Mouse (Mus musculus) heart, postnatal 25 days (tissue): ENCODE results near the gene Cpped1. TPM values are rescaled to one million over a fixed set of nuclear protein-coding genes. Genes with fewer than 3 reads are reported as not detected.

ENCODE experiments used
- DNase-seq: peaks from one replicate; pipeline ENCODE4 v3.0.0; 2022; ENCODE audit warnings: low spot score
- intact Hi-C: fragments of 180-260 bp; cut with DNase I; formaldehyde crosslinking; loops from one replicate; pipeline ENCODE4 v1.15.1; 2025
- total RNA-seq, 2 experiments: library from RNA; stranded (reverse); gene quantifications; 2 replicates each; pipeline ENCODE4 v1.2.3; 2021

Gene Cpped1
- 10 to 100 TPM; 55.0 to 57.9 TPM for total RNA-seq

DNA sequence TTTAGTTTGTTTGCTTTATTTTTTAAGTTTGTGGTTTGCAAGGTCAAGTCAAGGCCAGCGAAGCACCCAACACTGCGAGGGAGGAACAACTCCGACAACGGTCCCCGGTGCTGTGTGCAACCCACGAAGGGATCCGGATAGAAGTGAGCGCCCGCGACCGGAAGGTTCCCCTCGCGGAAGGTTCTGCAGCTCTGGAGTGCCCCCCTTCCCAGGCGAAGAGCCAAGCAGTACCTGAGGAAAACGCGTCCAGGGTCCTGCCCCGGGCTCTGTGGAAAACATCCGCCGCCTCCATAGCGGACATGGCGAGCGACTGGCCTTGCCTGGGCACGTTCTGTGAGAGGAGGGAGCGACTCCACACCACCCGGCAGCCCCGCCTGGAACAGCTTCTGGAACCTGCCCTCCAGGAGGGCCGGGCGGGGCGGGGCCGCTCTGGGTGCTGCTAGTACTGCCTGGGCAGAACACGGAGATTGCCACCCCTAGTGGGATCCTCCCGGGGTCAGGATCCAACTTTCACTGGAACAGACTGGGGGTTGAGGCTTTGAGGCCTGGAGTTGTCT, at the start of gene Cpped1:
Cpped1 (minus strand) TSS at position 411 of the 557 bp plus-strand sequence.
- peak; percentile 81 for DNase-seq
- intact Hi-C loops: loop anchor here (5.0 kb wide), 1 partner anchor 657 kb away; the partner anchor contains the start of gene Gspt1

DNA sequence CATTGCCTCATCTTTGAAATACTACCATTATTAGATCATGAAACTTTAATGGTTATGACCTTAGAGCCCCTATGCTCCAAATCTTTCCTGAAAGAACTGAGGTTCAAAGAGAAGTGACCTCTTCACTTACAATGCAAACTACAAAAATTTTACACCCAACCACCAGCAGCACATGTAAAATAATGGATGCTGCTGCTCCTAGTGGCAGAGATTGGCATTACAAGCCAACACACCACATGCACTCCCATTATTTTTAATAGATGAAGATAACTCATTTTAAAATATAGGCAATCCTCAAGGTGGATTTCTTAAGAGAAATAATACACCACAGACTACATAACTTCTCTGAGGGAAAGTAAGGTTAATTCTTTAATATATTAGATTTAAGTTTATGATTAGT, 31.2 kb upstream of the Cpped1 start:
- no peak for DNase-seq

DNA sequence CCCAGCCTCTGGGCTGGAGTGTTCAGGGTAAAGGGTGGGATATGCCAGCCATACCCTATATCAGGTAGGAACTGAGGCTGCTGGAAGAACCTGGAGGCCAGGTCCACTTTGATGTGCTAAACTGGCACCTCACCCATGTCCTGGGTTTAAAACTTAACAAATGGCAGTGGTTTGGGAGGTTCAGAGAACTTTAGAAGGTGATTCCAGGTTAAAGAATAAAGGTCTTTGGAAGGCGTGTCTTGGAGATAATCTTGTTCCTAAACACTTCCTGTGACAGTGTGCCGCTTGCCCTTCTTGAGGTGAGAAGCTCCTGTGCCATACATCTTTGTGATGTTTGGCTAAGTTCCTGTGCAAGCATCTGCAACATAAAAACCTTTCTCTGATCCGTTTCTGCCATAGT, 1.6 kb upstream of the Cpped1 start:
- no peak for DNase-seq
- intact Hi-C loops: no loop called here

More for the DNA sequence above, 31.2 kb upstream of the Cpped1 start:
- intact Hi-C loops: no loop called here

DNA sequence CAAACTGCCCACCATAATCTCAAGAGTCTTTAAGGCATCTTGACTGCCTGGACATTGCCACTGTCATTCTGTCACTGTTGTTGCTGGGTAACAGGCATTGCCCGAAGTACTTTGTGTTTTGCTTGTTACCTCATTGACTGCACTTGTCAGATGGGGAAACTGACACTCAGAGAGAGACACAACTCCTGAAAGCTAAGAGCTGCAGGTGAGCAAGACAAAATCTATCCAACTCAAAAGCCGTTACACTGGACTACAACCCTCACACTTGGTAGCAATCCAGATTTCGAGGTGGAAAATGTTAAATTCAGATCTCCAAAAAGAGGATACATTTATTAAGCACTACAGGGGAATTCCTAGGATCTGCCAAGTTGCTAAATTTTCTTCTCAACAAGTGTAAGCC, 572 bp upstream of the Cpped1 start:
- intact Hi-C loops: loop anchor here (5.0 kb wide), 1 partner anchor 658 kb away; the partner anchor contains the start of gene Gspt1
- DNase-seq: no peak

DNA sequence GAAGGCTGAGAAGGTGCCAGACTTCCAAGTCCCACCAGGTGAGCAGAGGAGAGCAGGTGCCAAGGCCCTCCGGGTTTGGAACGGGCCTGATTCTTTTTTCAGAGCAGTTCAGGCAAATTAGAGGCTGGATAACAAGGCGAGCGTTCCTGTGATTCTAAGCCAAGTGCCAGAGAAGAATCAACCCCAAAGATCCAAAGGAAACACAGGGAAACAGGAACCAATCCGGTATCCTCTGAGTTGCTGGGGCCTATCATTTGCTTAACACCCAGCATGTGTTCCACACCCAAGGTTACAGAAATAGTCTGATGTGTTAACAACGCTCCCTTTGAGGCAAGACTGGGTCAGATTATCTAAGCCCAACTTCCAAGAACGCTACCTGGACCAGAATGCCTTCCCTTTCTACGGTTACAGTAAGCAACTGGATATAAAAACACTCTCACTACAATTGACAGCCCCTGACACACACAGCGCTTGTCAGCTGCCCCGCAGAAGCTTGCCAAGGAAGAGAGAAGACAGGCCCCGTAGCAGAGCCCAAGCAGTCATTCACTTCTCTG, 707 bp downstream of the Cpped1 start:
- intact Hi-C loops: loop anchor here (5.0 kb wide), 1 partner anchor 656 kb away; the partner anchor contains the start of gene Gspt1
- DNase-seq: no peak

DNA sequence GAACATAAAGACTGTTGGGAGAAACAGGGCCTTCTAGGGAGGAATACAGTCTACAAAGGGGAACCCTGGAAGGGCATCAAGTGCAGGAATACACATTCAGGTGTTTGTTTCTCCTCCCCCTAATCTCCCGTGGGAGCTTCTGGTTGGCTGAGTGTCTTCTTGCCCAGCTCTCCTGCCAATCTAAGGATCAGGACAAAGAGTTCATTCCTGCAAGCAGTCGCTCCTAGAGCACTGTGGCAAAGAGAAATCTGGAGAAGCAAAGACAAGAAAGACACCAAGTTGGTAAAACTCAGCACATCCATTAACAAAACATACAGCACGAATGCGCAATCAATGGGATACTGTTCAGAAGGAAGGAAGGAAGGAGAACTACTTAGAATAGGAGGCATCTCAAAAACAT, 1.4 kb downstream of the Cpped1 start:
- intact Hi-C loops: loop anchor here (5.0 kb wide), 1 partner anchor 656 kb away; the partner anchor contains the start of gene Gspt1
- DNase-seq: no peak

DNA sequence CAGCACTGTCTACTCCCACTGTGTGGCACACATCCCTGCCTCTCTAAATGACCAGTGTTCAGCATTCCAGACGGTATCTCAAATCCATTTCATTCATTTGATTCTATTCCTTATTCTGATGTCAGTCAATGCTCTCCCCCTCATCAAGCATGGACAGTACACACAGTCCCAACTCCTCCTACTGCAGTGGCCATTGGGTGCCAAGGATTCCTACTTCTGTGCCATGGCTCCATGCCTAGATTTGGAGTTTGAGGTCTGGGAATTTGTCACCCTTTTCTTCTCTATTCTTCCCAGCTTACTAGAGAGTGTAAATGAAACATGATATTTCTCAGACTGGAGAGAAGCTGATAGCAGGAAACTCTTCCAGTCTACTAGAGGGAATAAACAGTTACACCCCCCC, 2.3 kb downstream of the Cpped1 start:
- intact Hi-C loops: loop anchor here (5.0 kb wide), 1 partner anchor 655 kb away; the partner anchor contains the start of gene Gspt1
- no peak for DNase-seq

DNA sequence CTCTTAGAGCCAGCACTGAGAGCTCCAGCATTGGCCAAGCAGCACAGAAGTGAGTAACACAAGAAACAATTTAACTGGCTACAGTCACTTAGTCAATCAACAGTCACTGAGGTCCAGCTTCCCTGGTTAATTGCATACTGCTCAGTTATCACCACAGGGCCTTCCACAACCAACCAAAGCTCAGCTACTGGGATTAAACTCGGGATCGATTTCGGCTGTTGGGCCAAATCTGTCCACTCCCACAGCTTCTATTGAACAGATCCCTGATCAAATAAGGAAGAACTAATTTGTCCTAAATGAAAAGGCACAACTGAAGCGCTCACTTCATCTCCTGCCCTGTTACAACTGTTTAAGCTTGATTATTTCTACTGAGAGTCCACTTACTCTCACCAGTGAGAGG, 4.0 kb downstream of the Cpped1 start:
- intact Hi-C loops: loop anchor here (5.0 kb wide), 1 partner anchor 653 kb away; the partner anchor contains the start of gene Gspt1
- no peak for DNase-seq

DNA sequence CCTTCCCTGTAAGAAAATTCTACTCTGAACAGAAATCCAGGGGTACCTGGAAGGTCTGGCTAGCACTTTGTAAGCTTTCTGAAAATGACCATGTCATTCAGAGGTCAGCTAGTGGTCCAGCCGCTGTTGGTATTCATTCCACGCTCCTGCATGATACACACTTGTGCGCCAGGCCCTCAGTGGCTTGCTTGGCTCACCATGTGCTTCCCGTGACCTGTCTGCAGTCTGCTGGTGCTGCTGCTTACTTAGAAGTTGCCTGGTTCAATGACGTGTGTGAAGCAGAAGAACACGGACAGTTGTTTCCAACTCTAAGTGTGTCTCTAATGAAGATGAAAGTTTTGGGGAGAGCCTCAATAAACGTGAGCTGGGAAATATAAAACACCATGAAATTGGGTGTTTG, 7.2 kb downstream of the Cpped1 start:
- intact Hi-C loops: no loop called here
- no peak for DNase-seq

DNA sequence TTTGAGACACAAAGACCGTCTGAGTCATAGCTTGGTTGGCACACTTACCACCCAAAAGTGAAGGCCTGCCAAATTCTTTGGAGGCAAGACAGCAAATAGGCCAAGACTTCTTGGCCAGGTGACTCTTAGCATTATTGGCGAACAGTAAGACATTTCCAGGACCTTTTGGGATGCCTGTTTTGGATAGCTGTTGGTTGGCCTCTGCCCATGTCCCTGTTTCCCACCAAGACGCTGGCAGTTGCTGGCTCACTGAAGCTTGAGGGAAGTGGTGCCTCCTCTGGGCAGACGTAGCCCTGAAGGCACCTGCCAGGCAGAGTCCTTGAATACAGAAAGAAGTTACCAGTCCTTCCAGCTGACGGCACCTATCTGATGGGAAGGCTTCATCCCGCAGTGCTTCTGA, 8.9 kb downstream of the Cpped1 start:
- intact Hi-C loops: no loop called here
- DNase-seq: no peak

DNA sequence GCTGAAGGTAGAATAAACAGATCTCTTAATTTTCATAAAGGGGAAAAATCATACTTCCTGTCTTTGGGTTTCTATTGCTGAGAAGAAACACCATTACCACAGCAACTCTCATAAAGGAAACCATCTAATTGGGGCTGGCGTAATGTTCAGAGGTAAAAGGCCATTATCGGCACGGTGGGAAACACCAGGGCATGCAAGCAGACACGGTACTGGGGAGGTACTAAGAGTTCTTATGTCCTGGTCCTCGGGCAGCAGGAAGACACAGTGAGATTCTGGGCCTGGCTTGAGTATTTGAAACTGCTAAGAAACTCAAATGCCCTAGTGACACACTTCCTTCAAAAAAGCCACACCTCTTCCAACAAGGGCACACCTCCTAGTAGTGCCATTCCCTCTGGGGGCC, 12.8 kb downstream of the Cpped1 start:
- intact Hi-C loops: no loop called here
- DNase-seq: no peak

DNA sequence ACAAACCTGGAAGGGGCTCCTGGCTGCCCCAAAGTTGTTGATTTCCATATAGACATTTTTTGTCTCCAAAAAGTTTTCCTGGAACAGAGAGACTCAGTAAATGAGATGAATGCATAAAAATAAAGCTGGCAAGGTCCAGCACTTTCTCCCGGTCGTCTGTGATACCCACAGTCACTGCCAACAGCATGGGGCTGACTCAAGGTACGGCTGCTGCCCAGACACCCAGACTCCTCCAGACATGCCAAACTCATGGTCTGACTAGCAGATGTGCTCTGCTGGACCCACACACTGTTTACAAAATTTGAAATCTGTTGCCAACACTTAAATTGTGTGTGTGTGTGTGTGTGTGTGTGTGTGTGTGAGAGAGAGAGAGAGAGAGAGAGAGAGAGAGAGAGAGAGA, 14.4 kb downstream of the Cpped1 start:
- no peak for DNase-seq
- intact Hi-C loops: no loop called here

DNA sequence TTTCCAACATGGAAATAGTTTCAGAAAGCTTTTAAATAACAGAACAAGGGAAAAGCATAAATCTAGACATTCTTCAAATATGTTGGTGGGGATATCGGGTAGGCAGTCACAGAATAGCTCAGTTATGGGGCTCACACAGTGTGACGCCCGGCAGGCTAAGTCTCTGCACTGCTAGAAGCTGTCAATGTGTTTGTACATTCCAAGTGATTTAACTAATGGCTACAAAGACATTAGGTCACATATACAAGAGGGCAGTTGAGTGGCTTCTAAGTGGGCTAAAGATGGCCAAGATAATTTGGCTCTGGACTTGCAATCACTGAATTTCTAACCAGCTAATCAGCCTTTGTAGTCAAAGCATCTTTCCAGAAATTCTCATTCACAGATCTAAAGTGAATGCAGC, 19.1 kb downstream of the Cpped1 start:
- intact Hi-C loops: no loop called here

DNA sequence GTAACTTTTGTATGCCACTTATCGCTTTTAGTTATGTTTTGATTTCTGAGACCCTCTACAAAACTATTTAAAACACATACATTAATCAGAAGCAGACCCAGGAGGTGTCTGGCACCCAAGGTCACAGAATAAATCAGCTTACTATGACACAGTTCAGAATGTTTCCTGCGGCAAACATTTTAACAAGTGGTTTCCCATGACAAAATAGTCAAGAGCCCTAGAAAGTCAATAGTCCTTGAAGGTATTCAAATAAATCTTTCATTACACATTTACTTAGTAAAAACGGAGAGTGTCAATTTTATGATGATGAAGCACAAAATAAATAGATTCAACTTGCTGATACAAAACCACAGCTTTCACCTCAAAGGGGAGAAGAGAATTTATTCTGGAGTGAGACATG, 19.5 kb downstream of the Cpped1 start:
- DNase-seq: no peak
- intact Hi-C loops: no loop called here

More for the DNA sequence above, 19.1 kb downstream of the Cpped1 start:
- DNase-seq: no peak

DNA sequence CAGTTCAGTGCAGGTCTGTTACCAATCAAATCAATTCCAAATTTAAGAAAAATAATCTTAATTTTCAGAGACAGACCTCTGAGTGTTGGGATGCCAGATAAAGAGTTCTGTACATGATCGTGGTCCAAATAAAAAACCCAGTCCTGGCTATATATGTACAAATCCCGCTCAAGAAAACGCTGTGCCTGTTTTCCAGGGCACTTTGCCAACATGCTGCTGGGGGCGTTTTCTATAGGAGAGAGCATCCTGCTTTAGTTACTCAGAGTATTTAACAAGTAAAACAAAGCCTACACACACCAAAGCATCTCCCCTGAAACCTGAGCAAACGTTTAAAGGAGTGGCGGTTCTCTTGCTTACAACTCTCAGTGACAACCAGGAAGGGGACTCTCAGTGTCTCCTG, 27.4 kb downstream of the Cpped1 start:
- intact Hi-C loops: no loop called here
- no peak for DNase-seq

DNA sequence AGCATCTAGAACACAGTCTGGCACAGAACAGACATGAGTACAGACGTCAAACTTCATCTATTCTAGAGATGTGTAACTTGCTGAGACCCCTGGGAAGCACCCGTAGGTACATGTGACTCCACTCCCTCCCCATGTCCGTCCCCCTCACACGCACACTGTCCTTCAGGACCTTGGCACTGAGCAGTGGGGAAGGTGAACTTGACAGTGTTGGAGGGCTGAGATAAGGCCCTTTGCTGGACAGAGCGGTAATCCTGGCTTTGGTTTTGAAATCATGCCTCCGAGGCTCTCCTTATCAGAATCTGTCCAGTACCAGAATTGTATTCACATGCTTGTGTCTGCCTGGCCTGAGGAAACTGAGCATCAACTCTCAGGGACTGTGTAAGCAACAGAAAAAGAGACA, 28.8 kb downstream of the Cpped1 start:
- intact Hi-C loops: no loop called here
- no peak for DNase-seq

DNA sequence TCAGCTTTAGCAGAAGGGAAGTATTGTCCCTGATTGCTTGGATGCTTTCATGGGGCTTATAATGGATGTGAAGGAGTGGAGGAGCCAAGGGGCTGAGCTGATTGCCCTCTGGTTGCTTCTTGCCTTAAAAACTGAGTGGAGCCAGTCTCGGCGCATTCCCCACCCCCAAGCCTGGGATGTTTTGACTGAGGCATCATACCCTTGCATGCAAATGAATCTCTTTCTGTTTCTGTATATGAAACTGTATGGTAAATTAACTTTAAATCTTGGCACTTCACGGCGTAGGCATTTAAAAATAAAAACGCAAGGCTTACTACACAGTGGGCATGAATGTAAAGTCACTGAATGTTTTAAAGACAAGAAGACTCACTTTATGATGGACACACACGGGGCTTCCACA, 30.0 kb downstream of the Cpped1 start:
- DNase-seq: no peak
- intact Hi-C loops: no loop called here

DNA sequence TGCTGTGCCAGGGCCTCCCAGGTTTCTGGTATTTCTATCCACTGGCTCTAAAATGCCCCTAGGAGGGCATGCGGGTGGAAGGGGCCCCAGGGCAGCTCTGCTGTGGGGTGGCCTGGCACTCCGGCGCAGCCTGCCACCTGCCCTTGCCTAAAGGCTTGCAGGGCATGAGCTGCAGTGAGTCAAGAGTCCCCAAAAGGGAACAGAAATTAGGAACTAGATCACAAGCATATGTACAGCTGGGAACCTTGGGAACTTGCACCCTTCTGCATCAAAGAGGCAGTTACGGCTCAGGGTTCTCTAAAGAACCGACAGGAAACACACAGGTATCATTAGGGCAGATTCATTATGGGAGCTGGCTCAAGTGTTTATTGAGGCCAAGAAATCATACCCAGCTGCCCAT, 34.0 kb downstream of the Cpped1 start:
- intact Hi-C loops: no loop called here
- no peak for DNase-seq

DNA sequence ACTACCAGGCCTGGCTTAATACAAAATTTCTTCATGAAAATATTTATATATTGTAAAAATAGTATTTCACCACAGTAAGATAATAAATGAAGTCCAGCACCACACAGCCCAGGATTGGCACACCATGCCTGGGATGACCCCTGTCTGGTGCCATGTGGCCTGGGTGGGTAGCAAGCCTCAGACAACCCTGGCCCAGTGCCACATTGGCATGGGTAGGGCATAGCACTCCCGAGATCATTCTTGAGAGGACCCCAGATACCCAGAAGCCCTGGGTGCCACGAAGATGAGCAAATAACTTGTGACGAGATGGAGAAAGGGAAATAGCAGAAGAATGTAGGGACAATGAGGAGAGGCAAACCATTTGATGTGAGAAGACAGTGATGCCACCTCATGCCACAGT, 36.0 kb downstream of the Cpped1 start:
- DNase-seq: no peak
- intact Hi-C loops: no loop called here

DNA sequence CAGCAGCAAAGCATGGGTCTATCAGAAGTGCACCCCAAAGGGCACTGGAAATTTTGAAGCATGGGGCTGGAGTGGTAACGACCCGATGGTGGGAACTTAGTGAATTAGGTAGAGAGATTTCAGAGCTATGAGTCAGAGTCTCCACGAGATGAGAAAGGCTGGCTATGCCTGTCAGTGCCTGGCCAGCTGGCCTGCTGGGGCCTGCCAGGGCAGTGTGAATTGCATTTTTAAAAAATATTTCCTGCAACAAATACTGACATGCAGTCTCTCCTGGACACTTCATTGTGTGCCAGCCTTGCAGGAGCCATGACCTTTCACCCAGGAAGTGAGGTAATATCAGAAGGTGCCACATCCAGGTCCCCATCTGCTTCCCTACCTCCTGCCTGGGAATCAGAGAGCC, 40.8 kb downstream of the Cpped1 start:
- DNase-seq: no peak
- intact Hi-C loops: no loop called here

DNA sequence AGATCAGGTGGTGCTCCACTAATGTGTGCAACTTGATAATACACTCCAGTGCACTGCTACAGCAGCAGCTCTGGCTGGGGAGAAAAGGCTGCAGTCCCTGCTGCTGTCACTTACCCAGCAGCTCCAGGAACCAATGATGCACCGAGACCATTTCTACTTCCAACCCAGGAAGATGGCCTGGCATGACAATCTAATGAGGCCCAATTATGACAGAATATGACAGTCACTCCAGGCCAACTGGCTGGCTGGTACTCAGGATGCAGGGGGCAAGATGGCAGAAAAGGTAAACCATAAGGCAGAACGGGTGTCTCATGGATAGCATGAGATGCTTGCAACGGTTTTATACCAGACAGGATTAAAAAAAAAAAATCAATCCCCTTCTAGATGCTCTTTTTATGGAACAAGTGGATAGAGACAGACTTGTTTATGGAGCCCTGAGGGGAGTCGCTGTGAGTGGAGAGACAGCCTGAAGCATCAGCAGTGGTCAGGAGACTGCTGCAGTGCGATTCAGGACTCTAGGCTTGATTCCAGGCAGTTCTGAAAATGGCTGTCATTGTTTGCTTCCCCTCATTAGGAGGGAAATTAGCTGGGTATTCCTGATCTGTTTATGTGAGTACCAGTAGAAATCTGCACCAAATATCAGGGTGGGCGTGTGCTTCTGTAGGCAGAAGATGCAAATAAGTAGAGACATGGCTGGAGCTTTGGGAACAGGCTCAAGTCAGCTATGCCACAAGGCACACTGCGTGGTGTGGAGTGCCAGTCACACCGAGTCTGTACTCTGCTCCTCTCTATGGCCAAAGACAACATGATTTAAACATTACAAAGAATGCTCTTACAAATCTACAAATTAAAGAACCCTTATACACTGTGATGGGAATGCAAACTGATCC, 56.3 kb downstream of the Cpped1 start:
- intact Hi-C loops: no loop called here
- DNase-seq: no peak
